Mouse (Mus musculus) midbrain, embryonic 14.5 days (tissue): ENCODE measurements around the gene Atp1a1. TPM values are rescaled to one million over a fixed set of nuclear protein-coding genes. Genes with fewer than 3 reads are reported as not detected.
A peak's percentile ranks its signal among the peaks of the same experiment; 100 is the strongest.

Source experiments
- ATAC-seq: fragments of 200-750 bp; cut with Nextera tagmentation; 2 replicates; pipeline ENCODE4 v1.8.0; 2017; ENCODE audit warnings: moderate number of reproducible peaks, moderate library complexity; ENCODE audit not compliant: low FRiP score, low TSS enrichment
- DNase-seq: peaks from one replicate; pipeline ENCODE4 v3.0.0-alpha.2; 2015
- H3K27ac ChIP-seq: fragments of 300-500 bp; sonication (generic); replicated peaks from 2 replicates; pipeline ENCODE4 v1.5.1; 2014; ENCODE audit warnings: mild to moderate bottlenecking, low read depth, low read length, moderate library complexity
- H3K27me3 ChIP-seq: fragments of 300-500 bp; sonication (generic); 2 replicates; pipeline ENCODE4 v1.6.1; 2014; ENCODE audit warnings: low read length, control low read depth, mixed read lengths; ENCODE audit not compliant: control insufficient read depth, insufficient read depth
- H3K36me3 ChIP-seq: fragments of 300-500 bp; sonication (generic); 2 replicates; pipeline ENCODE4 v1.6.1; 2014; ENCODE audit warnings: low read length, control low read depth; ENCODE audit not compliant: control insufficient read depth, insufficient read depth
- H3K4me1 ChIP-seq: fragments of 300-500 bp; sonication (generic); 2 replicates; pipeline ENCODE4 v1.6.1; 2014; ENCODE audit warnings: mild to moderate bottlenecking, antibody characterized with exemption, low read length, control low read depth; ENCODE audit not compliant: control insufficient read depth, insufficient read depth
- H3K4me2 ChIP-seq: fragments of 300-500 bp; sonication (generic); 2 replicates; pipeline ENCODE4 v1.6.1; 2014; ENCODE audit warnings: mild to moderate bottlenecking, low read length, moderate library complexity
- H3K4me3 ChIP-seq: fragments of 300-500 bp; sonication (generic); replicated peaks from 2 replicates; pipeline ENCODE4 v1.5.1; 2014; ENCODE audit warnings: low read depth, low read length
- H3K9ac ChIP-seq: fragments of 300-500 bp; sonication (generic); replicated peaks from 2 replicates; pipeline ENCODE4 v1.6.1; 2014; ENCODE audit warnings: mild to moderate bottlenecking, low read length, moderate library complexity
- H3K9me3 ChIP-seq: fragments of 300-500 bp; sonication (generic); 2 replicates; pipeline ENCODE4 v1.6.1; 2016; ENCODE audit warnings: low read length, control low read depth, mixed read lengths; ENCODE audit not compliant: control insufficient read depth
- WGBS: fragments of 180-500 bp; shearing (Covaris S2); extraction: QIAGEN DNeasy Blood & Tissue Kit; methylation state at CpG from one replicate; pipeline ENCODE4 v1.1.7; 2014; 5-methylcytosine and 5-hydroxymethylcytosine counted together
- polyA plus RNA-seq: library from polyadenylated mRNA; unstranded; fragments of >200 nt; fragmentation: Nextera tagmentation; extraction: Ambion mirVana; gene quantifications from 2 replicates; pipeline ENCODE4 v1.2.1, GENCODE M21; 2014

Atp1a1 gene
- polyA plus RNA-seq, 1 experiment from 2014 or later: 80.9 TPM

DNA sequence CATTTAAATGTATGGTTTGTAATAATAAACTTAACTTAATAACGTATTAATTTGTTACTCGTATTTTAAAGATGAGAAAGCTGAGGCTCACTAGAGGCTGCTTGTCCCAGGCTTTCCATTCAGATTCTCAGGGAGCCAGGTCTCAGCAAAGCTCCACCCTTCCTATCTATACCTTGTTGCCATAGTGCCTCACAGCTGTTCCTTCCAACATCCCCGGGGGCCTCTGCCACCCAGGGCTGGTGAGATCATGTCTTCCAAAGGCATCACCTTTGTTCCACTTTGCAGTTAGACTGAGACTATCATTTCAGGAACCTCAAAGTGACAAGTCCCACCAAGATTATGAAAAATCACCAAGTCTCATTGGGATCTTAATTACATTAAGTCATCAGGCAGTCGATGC is 63.9 kb downstream of the Atp1a1 start:
- H3K4me2 ChIP-seq: no peak overlapping the region
- no peaks in the 10 kb centered on the region for H3K4me1 ChIP-seq
- ATAC-seq (no peak), DNase-seq (no peak)
- H3K36me3 ChIP-seq: no peaks in the 10 kb centered on the region
- no peaks in the 10 kb centered on the region for H3K9me3 ChIP-seq
- no peak overlapping the region for H3K4me3 ChIP-seq
- no peaks in the 10 kb centered on the region for H3K27me3 ChIP-seq
- no peak overlapping the region for H3K27ac ChIP-seq
- no peak overlapping the region for H3K9ac ChIP-seq
- 74% methylated on average over 4 of the region's 4 CpGs for WGBS

DNA sequence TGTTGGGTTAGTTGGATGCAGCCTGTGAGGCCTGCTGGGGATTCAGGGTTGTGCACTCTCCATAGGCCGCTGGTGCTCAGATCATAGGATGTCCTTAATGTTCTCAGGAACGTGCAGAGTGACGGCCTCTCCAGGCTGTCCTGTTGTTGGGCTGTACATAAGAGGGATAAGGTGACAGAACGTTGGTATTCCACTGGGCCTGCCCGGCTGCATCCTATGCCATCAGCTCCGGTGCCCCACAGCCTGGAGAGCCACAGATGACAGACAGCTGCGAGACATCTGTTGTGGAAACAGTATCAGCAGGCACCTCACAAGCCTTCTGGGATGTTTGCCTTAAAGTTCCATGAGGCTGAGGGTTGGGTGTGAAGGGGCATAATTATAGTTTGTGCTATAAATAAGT is 68.2 kb downstream of the Atp1a1 start:
- no peaks in the 10 kb centered on the region for H3K4me1 ChIP-seq
- no peak overlapping the region for H3K4me3 ChIP-seq
- no peak for ATAC-seq
- H3K9ac ChIP-seq: no peak overlapping the region
- H3K27ac ChIP-seq: no peak overlapping the region
- no peaks in the 10 kb centered on the region for H3K9me3 ChIP-seq
- H3K27me3 ChIP-seq: no peaks in the 10 kb centered on the region
- DNase-seq: no peak
- H3K36me3 ChIP-seq: no peaks in the 10 kb centered on the region
- WGBS: 91% methylated on average over 7 of the region's 7 CpGs
- H3K4me2 ChIP-seq: no peak overlapping the region

DNA sequence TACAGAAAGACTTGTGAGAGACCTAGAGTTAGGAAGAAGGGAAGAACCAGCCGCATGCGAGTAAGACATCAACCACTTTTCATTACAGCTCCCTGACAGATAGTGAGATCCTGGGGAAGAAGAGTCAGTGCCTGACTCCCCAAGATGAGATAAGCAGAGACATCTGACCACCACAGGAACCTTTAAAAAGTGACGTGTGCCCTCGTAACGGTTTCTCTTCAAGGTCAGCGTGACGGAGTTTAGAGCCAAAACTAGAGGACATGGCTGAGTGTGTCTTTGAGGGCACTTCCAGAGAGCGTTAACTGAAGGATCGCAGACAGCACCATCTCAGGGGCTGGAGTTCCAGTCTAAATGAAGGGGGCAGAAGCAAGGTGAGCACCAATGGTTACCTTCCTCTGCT is 70.2 kb downstream of the Atp1a1 start:
- H3K9me3 ChIP-seq: no peaks in the 10 kb centered on the region
- WGBS: 97% methylated on average over 9 of the region's 9 CpGs
- H3K36me3 ChIP-seq: no peaks in the 10 kb centered on the region
- H3K4me3 ChIP-seq: no peak overlapping the region
- H3K4me1 ChIP-seq: peaks cover 6% of the 10 kb centered on the region
- H3K9ac ChIP-seq: no peak overlapping the region
- no peak overlapping the region for H3K4me2 ChIP-seq
- no peaks in the 10 kb centered on the region for H3K27me3 ChIP-seq
- DNase-seq (no peak), ATAC-seq (no peak)
- no peak overlapping the region for H3K27ac ChIP-seq

DNA sequence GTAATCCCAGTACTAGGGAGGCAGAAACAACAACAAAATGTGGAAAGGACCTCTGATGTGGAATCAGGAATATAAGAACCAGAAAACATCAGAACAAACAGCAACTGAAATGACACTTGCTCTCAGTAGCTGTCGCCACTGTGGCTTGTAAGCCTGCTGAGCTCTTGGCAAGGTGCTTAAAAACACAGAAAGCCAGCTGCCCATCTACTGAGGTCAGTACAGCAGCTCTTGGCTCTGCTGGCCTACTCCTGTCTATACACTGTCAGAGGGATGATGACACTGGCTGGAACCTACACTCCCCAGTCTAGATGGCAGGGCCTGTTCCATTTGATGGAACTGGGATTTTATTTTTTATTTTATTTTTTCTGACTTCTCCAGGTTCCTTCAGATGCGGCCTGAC is 71.1 kb downstream of the Atp1a1 start:
- Histone ChIP-seq H3K27me3 (no peaks in the 10 kb centered on the region), H3K9ac (no peak overlapping the region), H3K36me3 (no peaks in the 10 kb centered on the region), H3K4me2 (no peak overlapping the region), H3K27ac (no peak overlapping the region), H3K4me1 (peaks cover 16% of the 10 kb centered on the region), H3K9me3 (no peaks in the 10 kb centered on the region), H3K4me3 (no peak overlapping the region)
- ATAC-seq (no peak), DNase-seq (no peak)
- 87% methylated on average over 2 of the region's 2 CpGs for WGBS

DNA sequence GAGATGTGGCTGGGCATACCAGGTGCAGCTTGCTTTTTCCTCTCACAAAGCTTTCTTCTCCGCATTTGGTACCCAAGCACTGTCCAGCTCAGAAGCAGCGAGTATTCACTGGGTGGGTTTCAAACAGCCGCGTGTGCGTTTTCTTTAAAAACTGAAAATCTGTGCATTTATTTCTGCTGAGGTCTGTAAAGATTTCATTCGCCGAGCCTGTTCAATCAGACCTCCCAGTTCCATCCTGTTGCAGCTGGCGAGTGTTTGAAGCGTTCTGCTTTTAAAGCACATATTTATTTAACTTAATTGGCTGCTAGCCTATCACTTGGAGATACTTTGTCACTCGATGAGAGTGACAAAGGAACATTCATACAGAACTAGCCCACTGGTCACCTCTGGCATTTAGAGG is 73.6 kb downstream of the Atp1a1 start:
- no peak for DNase-seq
- Histone ChIP-seq H3K36me3 (no peaks in the 10 kb centered on the region), H3K9me3 (no peaks in the 10 kb centered on the region), H3K4me3 (no peak overlapping the region), H3K27me3 (no peaks in the 10 kb centered on the region), H3K4me2 (no peak overlapping the region), H3K4me1 (peaks cover 18% of the 10 kb centered on the region), H3K9ac (no peak overlapping the region), H3K27ac (no peak overlapping the region)
- WGBS: 70% methylated on average over 10 of the region's 10 CpGs
- ATAC-seq: no peak

DNA sequence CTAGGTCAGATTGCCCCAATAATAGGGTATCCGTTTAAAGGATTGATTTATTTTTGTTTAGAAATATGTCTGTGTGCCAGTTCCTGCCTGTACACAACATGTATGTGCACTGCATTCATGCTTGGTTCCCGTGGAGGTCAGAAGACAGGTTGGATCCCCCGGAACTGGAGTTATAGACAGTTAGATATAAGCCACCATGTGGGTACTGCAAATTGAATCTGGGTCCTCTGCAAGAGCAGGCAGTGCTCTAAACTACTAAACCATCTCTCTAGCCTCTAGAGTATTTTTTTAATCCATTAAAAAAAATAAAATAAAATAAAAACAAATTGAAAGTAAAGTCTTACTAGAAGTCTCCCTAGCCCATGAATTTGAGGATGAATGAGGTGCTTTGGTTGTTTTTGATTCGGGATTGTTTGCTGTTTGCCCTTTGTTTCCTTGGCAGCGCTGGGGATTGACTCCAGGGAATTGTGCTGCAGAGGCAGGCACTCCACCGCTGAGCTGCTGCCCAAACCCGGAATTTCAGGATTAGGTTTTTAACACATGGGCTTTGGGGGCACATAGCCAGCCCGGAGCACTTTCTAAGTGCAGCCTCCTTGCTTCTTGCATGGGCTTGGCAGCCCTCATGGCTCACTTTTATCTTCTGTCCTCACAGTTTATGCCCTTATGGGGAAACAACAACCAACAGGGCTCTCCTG is 75.4 kb downstream of the Atp1a1 start:
- ATAC-seq (no peak), DNase-seq (peak; percentile 76)
- Histone ChIP-seq H3K9ac (no peak overlapping the region), H3K4me1 (peaks cover 18% of the 10 kb centered on the region), H3K36me3 (no peaks in the 10 kb centered on the region), H3K27me3 (no peaks in the 10 kb centered on the region), H3K27ac (no peak overlapping the region; the same call in 1 of the 2 replicates), H3K4me2 (peak overlapping the region; percentile 17; the same call in 1 of the 2 replicates), H3K9me3 (no peaks in the 10 kb centered on the region), H3K4me3 (no peak overlapping the region)
- 21% methylated on average over 8 of the region's 8 CpGs for WGBS

DNA sequence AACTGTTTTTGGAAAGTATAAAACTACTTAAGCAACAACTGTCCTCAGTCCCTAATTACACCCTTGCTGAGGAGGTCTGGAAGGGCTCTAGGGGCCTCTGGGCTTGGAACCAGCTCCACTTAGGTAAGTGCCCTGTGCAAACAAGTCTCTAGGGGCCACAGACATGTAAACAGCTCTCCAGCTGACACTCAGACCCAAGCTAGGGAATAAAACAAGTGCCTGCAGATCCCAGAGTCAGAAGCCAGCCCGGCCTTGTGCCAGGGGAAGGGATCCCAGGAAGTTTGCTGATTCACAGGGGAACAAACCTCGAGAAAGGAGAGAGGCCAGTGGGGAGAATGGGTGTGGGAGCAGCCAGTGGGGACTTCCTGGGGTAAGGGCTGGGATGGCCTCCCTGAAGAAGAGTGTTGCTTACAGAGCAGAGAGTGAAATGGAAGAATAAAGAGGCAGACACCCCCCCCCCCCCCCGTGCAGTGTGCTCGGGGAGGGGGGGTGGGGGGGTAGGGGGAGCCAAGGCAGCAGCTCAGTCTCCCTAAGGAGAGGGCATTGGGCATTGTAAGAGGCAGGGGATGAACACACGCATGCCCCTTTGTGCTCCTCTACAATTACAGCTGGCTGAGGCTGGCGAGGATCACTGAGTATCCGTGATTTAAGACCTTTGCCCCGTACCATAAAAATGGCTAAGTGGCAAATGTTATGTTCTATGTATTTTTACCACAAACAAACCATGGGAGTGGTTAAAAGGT is 76.2 kb downstream of the Atp1a1 start:
- peak; percentile 54; the same call in 1 of the 2 replicates for ATAC-seq
- WGBS: 14% methylated on average over 8 of the region's 8 CpGs
- no peak overlapping the region for H3K27ac ChIP-seq

DNA sequence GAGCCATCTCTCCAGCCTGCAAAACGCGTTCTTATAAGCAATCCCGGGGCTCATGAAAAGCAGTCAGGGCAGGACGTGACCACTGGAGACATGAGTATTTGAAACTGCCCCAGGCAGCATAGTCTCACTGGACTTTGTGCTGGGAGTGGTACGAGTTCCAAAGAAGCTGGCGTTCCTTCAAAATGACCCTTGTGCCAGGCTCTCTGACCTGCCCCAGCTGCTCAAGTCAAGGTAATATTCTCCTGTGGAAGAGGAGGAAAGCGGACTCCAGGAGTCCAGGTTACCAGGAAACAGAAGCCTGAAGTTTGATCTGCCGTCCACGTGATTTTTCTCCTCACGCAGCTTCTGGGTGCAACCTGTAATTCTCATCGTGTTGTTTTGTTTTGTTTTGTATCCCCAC is 77.9 kb downstream of the Atp1a1 start:
- no peak overlapping the region for H3K27ac ChIP-seq
- DNase-seq (no peak), ATAC-seq (no peak)
- no peak overlapping the region for H3K4me3 ChIP-seq
- H3K9ac ChIP-seq: no peak overlapping the region
- peaks cover 30% of the 10 kb centered on the region for H3K4me1 ChIP-seq
- H3K27me3 ChIP-seq: no peaks in the 10 kb centered on the region
- WGBS: 80% methylated on average over 11 of the region's 11 CpGs
- H3K36me3 ChIP-seq: no peaks in the 10 kb centered on the region
- H3K4me2 ChIP-seq: no peak overlapping the region
- no peaks in the 10 kb centered on the region for H3K9me3 ChIP-seq

More for the DNA sequence above, 76.2 kb downstream of the Atp1a1 start:
- Histone ChIP-seq H3K36me3 (no peaks in the 10 kb centered on the region), H3K9me3 (no peaks in the 10 kb centered on the region), H3K4me1 (peaks cover 18% of the 10 kb centered on the region), H3K27me3 (no peaks in the 10 kb centered on the region), H3K4me3 (no peak overlapping the region), H3K4me2 (no peak overlapping the region), H3K9ac (peak overlapping the region; percentile 27; the same call in 1 of the 2 replicates)
- DNase-seq: peak; percentile 30
